Mouse (Mus musculus) ES-E14 (cell line): ENCODE results near the gene Acvr2b. TPM values are rescaled to one million over a fixed set of nuclear protein-coding genes. Genes with fewer than 3 reads are reported as not detected.

Experiments used
- DNase-seq: peaks from one replicate; pipeline ENCODE4 v3.0.0-alpha.2; 2013; ENCODE audit warnings: low read depth, low spot score
- H3K27ac ChIP-seq: 2 replicates; pipeline ENCODE4 v1.5.1; 2012; ENCODE audit warnings: low read depth, mild to moderate bottlenecking, low read length, moderate library complexity, mixed read lengths; ENCODE audit not compliant: poor library complexity, insufficient read depth, severe bottlenecking
- H3K36me3 ChIP-seq: 2 replicates; pipeline ENCODE4 v1.6.1; 2012; ENCODE audit warnings: mild to moderate bottlenecking, low read length, moderate library complexity, mixed read lengths; ENCODE audit not compliant: control insufficient read depth, poor library complexity, insufficient read depth, severe bottlenecking
- H3K4me1 ChIP-seq, 2 experiments: fragments of 150-350 bp in 1 of 2; sonication (generic) in 1 of 2; 2 replicates each; pipeline ENCODE4 v1.6.1; 2012; ENCODE audit warnings: low read length in 2 of 2, mild to moderate bottlenecking in 1 of 2, mixed read lengths in 1 of 2; ENCODE audit not compliant: control insufficient read depth in 2 of 2, insufficient read depth in 2 of 2, poor library complexity in 1 of 2
- H3K4me3 ChIP-seq, 2 experiments: fragments of 150-350 bp in 1 of 2; sonication (generic) in 1 of 2; 2 replicates each; pipeline ENCODE4 v1.5.1; 2012; ENCODE audit warnings: low read length in 2 of 2, low read depth in 1 of 2, mild to moderate bottlenecking in 1 of 2, mixed read lengths in 1 of 2; ENCODE audit not compliant: insufficient read depth in 1 of 2, poor library complexity in 1 of 2, severe bottlenecking in 1 of 2
- H3K9ac ChIP-seq: 2 replicates; pipeline ENCODE4 v1.6.1; 2012; ENCODE audit warnings: low read depth, mild to moderate bottlenecking, low read length, mixed read lengths; ENCODE audit not compliant: poor library complexity, insufficient read depth, severe bottlenecking
- H3K9me3 ChIP-seq: fragments of 150-350 bp; sonication (generic); 2 replicates; pipeline ENCODE4 v1.6.1; 2012; ENCODE audit warnings: low read depth, mild to moderate bottlenecking, low read length; ENCODE audit not compliant: control insufficient read depth, insufficient read depth
- CHD2 ChIP-seq: IDR thresholded peaks from 2 replicates; pipeline ENCODE4 v1.6.1; 2014; ENCODE audit warnings: mild to moderate bottlenecking, low read depth, low read length, inconsistent platforms
- HCFC1 ChIP-seq: IDR thresholded peaks from 2 replicates; pipeline ENCODE4 v1.6.1; 2012; ENCODE audit warnings: low read length, inconsistent platforms, borderline replicate concordance; ENCODE audit not compliant: insufficient read depth
- MAFK ChIP-seq: IDR thresholded peaks from 2 replicates; pipeline ENCODE4 v1.6.1; 2014; ENCODE audit warnings: mild to moderate bottlenecking, low read depth, low read length, inconsistent platforms; ENCODE audit not compliant: insufficient read depth
- ZC3H11A ChIP-seq: IDR thresholded peaks from 2 replicates; pipeline ENCODE4 v1.6.1; 2012; ENCODE audit warnings: low read depth, mild to moderate bottlenecking, inconsistent platforms, low read length, borderline replicate concordance
- ZNF384 ChIP-seq: IDR thresholded peaks from 2 replicates; pipeline ENCODE4 v1.6.1; 2012; ENCODE audit warnings: low read depth, low read length, inconsistent platforms
- in situ Hi-C, 2 experiments: fragments of 600-800 bp; cut with MboI; formaldehyde crosslinking; loops; one replicate each; pipeline ENCODE4 v1.15.1; 2025; ENCODE audit warnings: low sequenced_read_pairs in 2 of 2, inconsistent platforms in 1 of 2; ENCODE audit not compliant: unreplicated experiment in 2 of 2
- total RNA-seq: library from RNA; depleted of rRNA; stranded (reverse); fragments of 300-350 nt; gene quantifications from 2 replicates; pipeline ENCODE4 v1.2.3, GENCODE M21; 2012

The Acvr2b gene
- total RNA-seq, 1 experiment: 29.8 TPM

- H3K27ac ChIP-seq: peak overlapping the region; percentile 82
- peak overlapping the region; percentile 90 to 97 for H3K4me3 ChIP-seq
- H3K36me3 ChIP-seq: peaks cover 2% of the 10 kb centered on the region
- in situ Hi-C loops: no loop called here
- TF ChIP-seq ZNF384: no peak
- H3K4me1 ChIP-seq: peaks cover 4 to 12% of the 10 kb centered on the region in 2 experiments; a peak in 3 of 4 replicates
- H3K9me3 ChIP-seq: no peaks in the 10 kb centered on the region
- peak overlapping the region; percentile 98 for H3K9ac ChIP-seq
- no peak for DNase-seq
Observed at GRCm38 (mm10) chr9:119402253-119403235, 626 bp downstream of the Acvr2b start.

- in situ Hi-C loops: no loop called here
- Histone ChIP-seq H3K4me1 (peaks cover 6 to 14% of the 10 kb centered on the region in 2 experiments; a peak in 3 of 4 replicates), H3K9ac (peak overlapping the region; percentile 98), H3K9me3 (no peaks in the 10 kb centered on the region), H3K4me3 (peak overlapping the region; percentile 90 to 97), H3K27ac (no peak overlapping the region), H3K36me3 (peaks cover 2% of the 10 kb centered on the region)
- TF ChIP-seq ZC3H11A: no peak
- TF ChIP-seq ZNF384: no peak
- TF ChIP-seq CHD2: no peak
- TF ChIP-seq HCFC1: no peak
- TF ChIP-seq MAFK: no peak
- no peak for DNase-seq
Observed at GRCm38 (mm10) chr9:119403236-119403641, 1.3 kb downstream of the Acvr2b start.

- Histone ChIP-seq H3K36me3 (peaks cover 2% of the 10 kb centered on the region), H3K9me3 (no peaks in the 10 kb centered on the region), H3K4me1 (peaks cover 6 to 14% of the 10 kb centered on the region in 2 experiments; a peak in 3 of 4 replicates), H3K27ac (no peak overlapping the region), H3K4me3 (peak overlapping the region; percentile 90 to 97; a peak in 2 of 4 replicates), H3K9ac (no peak overlapping the region)
- TF ChIP-seq MAFK (no peak), CHD2 (no peak), ZNF384 (no peak), HCFC1 (no peak), ZC3H11A (no peak)
- DNase-seq: no peak
- in situ Hi-C loops: no loop called here
Observed at GRCm38 (mm10) chr9:119404090-119404489, 2.2 kb downstream of the Acvr2b start.

GRCm38 (mm10) chr9:119407884-119408283 lies 6.0 kb downstream of the Acvr2b start:
- Histone ChIP-seq H3K9ac (no peak overlapping the region), H3K27ac (no peak overlapping the region), H3K4me3 (no peak overlapping the region), H3K9me3 (no peaks in the 10 kb centered on the region), H3K36me3 (peaks cover 2% of the 10 kb centered on the region), H3K4me1 (peaks cover 4 to 22% of the 10 kb centered on the region in 2 experiments; a peak in 2 of 4 replicates)
- TF ChIP-seq ZNF384 (no peak), CHD2 (no peak), MAFK (no peak), HCFC1 (no peak), ZC3H11A (no peak)
- in situ Hi-C loops: no loop called here
- DNase-seq: no peak
